Mouse (Mus musculus) limb, embryonic 13.5 days (tissue): ENCODE measurements around the gene Faim2. TPM values are rescaled to one million over a fixed set of nuclear protein-coding genes. Genes with fewer than 3 reads are reported as not detected.

Experiments
- ATAC-seq: fragments of 200-750 bp; cut with Nextera tagmentation; 2 replicates; pipeline ENCODE4 v1.8.0; 2017; ENCODE audit warnings: low read depth, moderate number of reproducible peaks, moderate TSS enrichment; ENCODE audit not compliant: low FRiP score
- H3K27ac ChIP-seq: fragments of 300-500 bp; sonication (generic); 2 replicates; pipeline ENCODE4 v1.5.1; 2015; ENCODE audit warnings: inconsistent platforms, mild to moderate bottlenecking, moderate library complexity
- H3K27me3 ChIP-seq: fragments of 300-500 bp; sonication (generic); 2 replicates; pipeline ENCODE4 v1.6.1; 2015; ENCODE audit warnings: mild to moderate bottlenecking, inconsistent platforms
- H3K36me3 ChIP-seq: fragments of 300-500 bp; sonication (generic); 2 replicates; pipeline ENCODE4 v1.6.1; 2015; ENCODE audit warnings: inconsistent platforms, mild to moderate bottlenecking, moderate library complexity
- H3K4me1 ChIP-seq: fragments of 300-500 bp; sonication (generic); 2 replicates; pipeline ENCODE4 v1.6.1; 2015; ENCODE audit warnings: inconsistent platforms
- H3K4me2 ChIP-seq: fragments of 300-500 bp; sonication (generic); replicated peaks from 2 replicates; pipeline ENCODE4 v1.6.1; 2015; ENCODE audit warnings: inconsistent platforms, mild to moderate bottlenecking, moderate library complexity
- H3K4me3 ChIP-seq: fragments of 300-500 bp; sonication (generic); 2 replicates; pipeline ENCODE4 v1.5.1; 2015; ENCODE audit warnings: moderate library complexity, mild to moderate bottlenecking, inconsistent platforms
- H3K9ac ChIP-seq: fragments of 300-500 bp; sonication (generic); 2 replicates; pipeline ENCODE4 v1.6.1; 2015; ENCODE audit warnings: mild to moderate bottlenecking, inconsistent platforms
- H3K9me3 ChIP-seq: fragments of 300-500 bp; sonication (generic); 2 replicates; pipeline ENCODE4 v1.6.1; 2016; ENCODE audit warnings: inconsistent platforms
- WGBS: fragments of 180-500 bp; shearing (Covaris S2); methylation state at CpG from one replicate; pipeline ENCODE4 v1.1.7; 2015; 5-methylcytosine and 5-hydroxymethylcytosine counted together
- polyA plus RNA-seq: library from polyadenylated mRNA; unstranded; fragments of >200 nt; fragmentation: Nextera tagmentation; extraction: Ambion mirVana; gene quantifications from 2 replicates; pipeline ENCODE4 v1.2.1, GENCODE M21; 2015

The Faim2 gene
- polyA plus RNA-seq, 1 experiment from 2014 or later, result 0.34 TPM

GRCm38 (mm10) chr15:99475814-99476213 is 52.2 kb downstream of the Faim2 start:
- H3K27ac ChIP-seq, result no peak overlapping the region
- H3K9ac ChIP-seq, result no peak overlapping the region
- peaks cover 14% of the 10 kb centered on the region for H3K4me1 ChIP-seq
- H3K4me2 ChIP-seq, result no peak overlapping the region
- WGBS, result 86% methylated on average over 1 of the region's 1 CpGs
- no peak for ATAC-seq
- H3K4me3 ChIP-seq, result no peak overlapping the region
- H3K27me3 ChIP-seq, result no peaks in the 10 kb centered on the region
- H3K9me3 ChIP-seq, result peaks cover under 1% of the 10 kb centered on the region; the same call in 1 of the 2 replicates
- peaks cover 2% of the 10 kb centered on the region for H3K36me3 ChIP-seq

- Histone ChIP-seq H3K4me1 (peaks cover 14% of the 10 kb centered on the region), H3K4me3 (peak within 1 kb of the TSS; percentile 85), H3K27ac (peak within 1 kb of the TSS; percentile 92), H3K36me3 (peaks cover 15% of the 10 kb centered on the region), H3K4me2 (peak within 1 kb of the TSS; percentile 76), H3K9me3 (peaks cover 2% of the 10 kb centered on the region; the same call in 1 of the 2 replicates), H3K9ac (peak within 1 kb of the TSS; percentile 89), H3K27me3 (no peaks in the 10 kb centered on the region)
- ATAC-seq, result peak; percentile 89
- under 1% methylated on average over 26 of the region's 26 CpGs for WGBS
Observed at GRCm38 (mm10) chr15:99474576-99474926, 53.4 kb downstream of the Faim2 start, which contains the start of gene Bcdin3d. Gene Bcdin3d (minus strand): TSS chr15:99474730.

- H3K36me3 ChIP-seq, result peaks cover 20% of the 10 kb centered on the region
- H3K4me2 ChIP-seq, result peak overlapping the region; percentile 76
- H3K4me1 ChIP-seq, result peaks cover 14% of the 10 kb centered on the region
- H3K9ac ChIP-seq, result peak overlapping the region; percentile 89
- peak; percentile 87 for ATAC-seq
- H3K4me3 ChIP-seq, result peak overlapping the region; percentile 85
- peak overlapping the region; percentile 92 for H3K27ac ChIP-seq
- H3K9me3 ChIP-seq, result peaks cover 2% of the 10 kb centered on the region; the same call in 1 of the 2 replicates
- H3K27me3 ChIP-seq, result no peaks in the 10 kb centered on the region
- WGBS, result 5% methylated on average over 38 of the region's 38 CpGs
Observed at GRCm38 (mm10) chr15:99473801-99474575, 54.0 kb downstream of the Faim2 start.

- H3K4me1 ChIP-seq, result peaks cover 14% of the 10 kb centered on the region
- H3K4me2 ChIP-seq, result peak overlapping the region; percentile 76; the same call in 1 of the 2 replicates
- H3K27ac ChIP-seq, result no peak overlapping the region
- H3K9ac ChIP-seq, result no peak overlapping the region
- peaks cover 2% of the 10 kb centered on the region; the same call in 1 of the 2 replicates for H3K9me3 ChIP-seq
- no peak overlapping the region for H3K4me3 ChIP-seq
- no peaks in the 10 kb centered on the region for H3K27me3 ChIP-seq
- WGBS, result 90% methylated on average over 7 of the region's 7 CpGs
- H3K36me3 ChIP-seq, result peaks cover 27% of the 10 kb centered on the region
- no peak for ATAC-seq
Observed at GRCm38 (mm10) chr15:99472972-99473371, 55.0 kb downstream of the Faim2 start.

GRCm38 (mm10) chr15:99471677-99472063 is 56.3 kb downstream of the Faim2 start:
- WGBS, result 72% methylated on average over 14 of the region's 14 CpGs
- H3K4me3 ChIP-seq, result no peak overlapping the region

GRCm38 (mm10) chr15:99470971-99471676 is 56.8 kb downstream of the Faim2 start:
- no peak overlapping the region for H3K27ac ChIP-seq
- no peaks in the 10 kb centered on the region for H3K27me3 ChIP-seq
- no peak for ATAC-seq
- WGBS, result 65% methylated on average over 17 of the region's 17 CpGs
- no peak overlapping the region for H3K9ac ChIP-seq
- H3K9me3 ChIP-seq, result peaks cover 2% of the 10 kb centered on the region; the same call in 1 of the 2 replicates
- H3K4me2 ChIP-seq, result no peak overlapping the region
- H3K4me1 ChIP-seq, result peaks cover 14% of the 10 kb centered on the region
- H3K36me3 ChIP-seq, result peaks cover 27% of the 10 kb centered on the region
- no peak overlapping the region for H3K4me3 ChIP-seq

More at GRCm38 (mm10) chr15:99471677-99472063, 56.3 kb downstream of the Faim2 start:
- no peak for ATAC-seq
- peaks cover 27% of the 10 kb centered on the region for H3K36me3 ChIP-seq
- H3K4me2 ChIP-seq, result no peak overlapping the region
- peaks cover 14% of the 10 kb centered on the region for H3K4me1 ChIP-seq
- H3K27ac ChIP-seq, result no peak overlapping the region
- peaks cover 2% of the 10 kb centered on the region; the same call in 1 of the 2 replicates for H3K9me3 ChIP-seq
- H3K9ac ChIP-seq, result no peak overlapping the region
- no peaks in the 10 kb centered on the region for H3K27me3 ChIP-seq

- Histone ChIP-seq H3K27ac (no peak overlapping the region), H3K9ac (no peak overlapping the region), H3K4me2 (no peak overlapping the region), H3K27me3 (no peaks in the 10 kb centered on the region), H3K36me3 (peaks cover 27% of the 10 kb centered on the region), H3K4me3 (no peak overlapping the region), H3K4me1 (peaks cover 14% of the 10 kb centered on the region), H3K9me3 (peaks cover 2% of the 10 kb centered on the region; the same call in 1 of the 2 replicates)
- WGBS, result 92% methylated on average over 31 of the region's 31 CpGs
- no peak for ATAC-seq
Observed at GRCm38 (mm10) chr15:99470224-99470761, 57.7 kb downstream of the Faim2 start.

- ATAC-seq, result no peak
- Histone ChIP-seq H3K27ac (no peak overlapping the region), H3K36me3 (peaks cover 27% of the 10 kb centered on the region), H3K4me2 (no peak overlapping the region), H3K9ac (no peak overlapping the region), H3K27me3 (no peaks in the 10 kb centered on the region), H3K4me3 (no peak overlapping the region), H3K9me3 (peaks cover 2% of the 10 kb centered on the region; the same call in 1 of the 2 replicates), H3K4me1 (peaks cover 11% of the 10 kb centered on the region)
- 89% methylated on average over 4 of the region's 4 CpGs for WGBS
Observed at GRCm38 (mm10) chr15:99469736-99470135, 58.2 kb downstream of the Faim2 start.

- Histone ChIP-seq H3K27ac (no peak overlapping the region), H3K27me3 (no peaks in the 10 kb centered on the region), H3K4me1 (peaks cover 10% of the 10 kb centered on the region), H3K9ac (no peak overlapping the region), H3K4me3 (no peak overlapping the region), H3K36me3 (peaks cover 27% of the 10 kb centered on the region), H3K4me2 (no peak overlapping the region), H3K9me3 (peaks cover 2% of the 10 kb centered on the region; the same call in 1 of the 2 replicates)
- no peak for ATAC-seq
- WGBS, result 45% methylated on average over 3 of the region's 3 CpGs
Observed at GRCm38 (mm10) chr15:99469067-99469466, 58.9 kb downstream of the Faim2 start.

GRCm38 (mm10) chr15:99463194-99463593 is 64.8 kb downstream of the Faim2 start:
- Histone ChIP-seq H3K36me3 (no peaks in the 10 kb centered on the region; the same call in 1 of the 2 replicates), H3K4me1 (peaks cover 9% of the 10 kb centered on the region), H3K9ac (no peak overlapping the region), H3K27ac (peak overlapping the region; percentile 63), H3K9me3 (no peaks in the 10 kb centered on the region), H3K4me2 (no peak overlapping the region; the same call in 1 of the 2 replicates), H3K4me3 (no peak overlapping the region), H3K27me3 (no peaks in the 10 kb centered on the region)
- no peak for ATAC-seq
- 68% methylated on average over 13 of the region's 13 CpGs for WGBS

- peaks cover 46% of the 10 kb centered on the region for H3K4me1 ChIP-seq
- H3K4me3 ChIP-seq, result peak within 1 kb of the TSS; percentile 85
- peak within 1 kb of the TSS; percentile 92 for H3K27ac ChIP-seq
- ATAC-seq, result peak; percentile 95
- H3K9me3 ChIP-seq, result no peaks in the 10 kb centered on the region
- H3K4me2 ChIP-seq, result peak within 1 kb of the TSS; percentile 89
- peak within 1 kb of the TSS; percentile 81 for H3K9ac ChIP-seq
- WGBS, result under 1% methylated on average over 45 of the region's 45 CpGs
- H3K36me3 ChIP-seq, result peaks cover 19% of the 10 kb centered on the region
- no peaks in the 10 kb centered on the region for H3K27me3 ChIP-seq
Observed at GRCm38 (mm10) chr15:99457606-99458401, 70.2 kb downstream of the Faim2 start, which contains the start of gene Nckap5l. Gene Nckap5l (minus strand): TSS chr15:99457748.
